Mouse (Mus musculus) intestine, embryonic 16.5 days (tissue): ENCODE results near the gene Msrb3. TPM values are rescaled to one million over a fixed set of nuclear protein-coding genes. Genes with fewer than 3 reads are reported as not detected.

ENCODE experiments used
- ATAC-seq: fragments of 200-750 bp; cut with Nextera tagmentation; 2 replicates; pipeline ENCODE4 v1.8.0; 2017; ENCODE audit warnings: moderate TSS enrichment, moderate library complexity
- H3K27ac ChIP-seq: fragments of 300-500 bp; sonication (generic); 2 replicates; pipeline ENCODE4 v1.5.1; 2014; ENCODE audit warnings: mild to moderate bottlenecking, low read length
- H3K27me3 ChIP-seq: fragments of 300-500 bp; sonication (generic); replicated peaks from 2 replicates; pipeline ENCODE4 v1.6.1; 2014; ENCODE audit warnings: low read length, control low read depth, mixed read lengths; ENCODE audit not compliant: control insufficient read depth, insufficient read depth
- H3K36me3 ChIP-seq: fragments of 300-500 bp; sonication (generic); 2 replicates; pipeline ENCODE4 v1.6.1; 2014; ENCODE audit warnings: low read length, control low read depth; ENCODE audit not compliant: control insufficient read depth, insufficient read depth
- H3K4me1 ChIP-seq: fragments of 300-500 bp; sonication (generic); 2 replicates; pipeline ENCODE4 v1.6.1; 2014; ENCODE audit warnings: low read length, control low read depth, mixed read lengths; ENCODE audit not compliant: control insufficient read depth, insufficient read depth
- H3K4me2 ChIP-seq: fragments of 300-500 bp; sonication (generic); 2 replicates; pipeline ENCODE4 v1.6.1; 2014; ENCODE audit warnings: low read depth, low read length, control low read depth
- H3K4me3 ChIP-seq: fragments of 300-500 bp; sonication (generic); 2 replicates; pipeline ENCODE4 v1.5.1; 2014; ENCODE audit warnings: mild to moderate bottlenecking, low read length
- H3K9ac ChIP-seq: fragments of 300-500 bp; sonication (generic); 2 replicates; pipeline ENCODE4 v1.6.1; 2014; ENCODE audit warnings: low read depth, low read length
- H3K9me3 ChIP-seq: fragments of 300-500 bp; sonication (generic); 2 replicates; pipeline ENCODE4 v1.6.1; 2016; ENCODE audit warnings: low read length, control low read depth; ENCODE audit not compliant: control insufficient read depth
- WGBS: fragments of 180-500 bp; shearing (Covaris S2); extraction: QIAGEN DNeasy Blood & Tissue Kit; methylation state at CpG from one replicate; pipeline ENCODE4 v1.1.7; 2014; 5-methylcytosine and 5-hydroxymethylcytosine counted together
- polyA plus RNA-seq: library from polyadenylated mRNA; unstranded; fragments of >200 nt; fragmentation: Nextera tagmentation; extraction: Ambion mirVana; gene quantifications from 2 replicates; pipeline ENCODE4 v1.2.1, GENCODE M21; 2015

Gene Msrb3
- polyA plus RNA-seq, 1 experiment from 2014 or later, result 14.0 TPM

GRCm38 (mm10) chr10:120853816-120854215 is 45.1 kb downstream of the Msrb3 start:
- Histone ChIP-seq H3K9me3 (no peaks in the 10 kb centered on the region), H3K4me3 (no peak overlapping the region), H3K4me2 (no peak overlapping the region), H3K27me3 (no peaks in the 10 kb centered on the region), H3K36me3 (no peaks in the 10 kb centered on the region), H3K9ac (no peak overlapping the region), H3K4me1 (peaks cover 16% of the 10 kb centered on the region), H3K27ac (no peak overlapping the region)
- WGBS, result 84% methylated on average over 9 of the region's 9 CpGs
- no peak for ATAC-seq

GRCm38 (mm10) chr10:120851196-120851781 is 47.6 kb downstream of the Msrb3 start:
- Histone ChIP-seq H3K4me2 (no peak overlapping the region), H3K27me3 (no peaks in the 10 kb centered on the region)
- ATAC-seq, result no peak

GRCm38 (mm10) chr10:120850391-120851195 is 48.3 kb downstream of the Msrb3 start:
- no peak overlapping the region for H3K4me3 ChIP-seq
- ATAC-seq, result no peak
- 0 out of 2 replicates have a peak overlapping the region, but pooled peaks have one; percentile 45 for H3K27ac ChIP-seq
- no peaks in the 10 kb centered on the region for H3K9me3 ChIP-seq
- H3K27me3 ChIP-seq, result no peaks in the 10 kb centered on the region
- 53% methylated on average over 24 of the region's 24 CpGs for WGBS
- no peak overlapping the region for H3K9ac ChIP-seq
- H3K36me3 ChIP-seq, result no peaks in the 10 kb centered on the region
- peaks cover 16% of the 10 kb centered on the region for H3K4me1 ChIP-seq
- H3K4me2 ChIP-seq, result 0 out of 2 replicates have a peak overlapping the region, but pooled peaks have one; percentile 19

More at GRCm38 (mm10) chr10:120851196-120851781, 47.6 kb downstream of the Msrb3 start:
- Histone ChIP-seq H3K4me1 (peaks cover 16% of the 10 kb centered on the region), H3K27ac (no peak overlapping the region), H3K4me3 (no peak overlapping the region), H3K9ac (no peak overlapping the region), H3K9me3 (no peaks in the 10 kb centered on the region), H3K36me3 (no peaks in the 10 kb centered on the region)
- WGBS, result 53% methylated on average over 9 of the region's 9 CpGs

- peaks cover 16% of the 10 kb centered on the region for H3K4me1 ChIP-seq
- no peak overlapping the region for H3K27ac ChIP-seq
- no peaks in the 10 kb centered on the region for H3K27me3 ChIP-seq
- H3K9me3 ChIP-seq, result no peaks in the 10 kb centered on the region
- no peaks in the 10 kb centered on the region for H3K36me3 ChIP-seq
- WGBS, result 75% methylated on average over 7 of the region's 7 CpGs
- no peak overlapping the region for H3K4me2 ChIP-seq
- no peak overlapping the region for H3K4me3 ChIP-seq
- no peak for ATAC-seq
- H3K9ac ChIP-seq, result no peak overlapping the region
Measured at GRCm38 (mm10) chr10:120848677-120849076, 50.2 kb downstream of the Msrb3 start.

- H3K27me3 ChIP-seq, result no peaks in the 10 kb centered on the region
- 88% methylated on average over 4 of the region's 4 CpGs for WGBS
Measured at GRCm38 (mm10) chr10:120847785-120848184, 51.1 kb downstream of the Msrb3 start.

GRCm38 (mm10) chr10:120839966-120840365 is 58.9 kb downstream of the Msrb3 start:
- Histone ChIP-seq H3K27me3 (no peaks in the 10 kb centered on the region), H3K9me3 (no peaks in the 10 kb centered on the region), H3K4me3 (no peak overlapping the region), H3K36me3 (no peaks in the 10 kb centered on the region), H3K9ac (no peak overlapping the region), H3K4me1 (no peaks in the 10 kb centered on the region), H3K27ac (no peak overlapping the region), H3K4me2 (no peak overlapping the region)
- ATAC-seq, result no peak
- 70% methylated on average over 7 of the region's 7 CpGs for WGBS

More at GRCm38 (mm10) chr10:120847785-120848184, 51.1 kb downstream of the Msrb3 start:
- Histone ChIP-seq H3K4me3 (no peak overlapping the region), H3K9me3 (no peaks in the 10 kb centered on the region), H3K9ac (no peak overlapping the region), H3K27ac (no peak overlapping the region), H3K36me3 (no peaks in the 10 kb centered on the region), H3K4me2 (no peak overlapping the region), H3K4me1 (peaks cover 16% of the 10 kb centered on the region)
- ATAC-seq, result no peak

GRCm38 (mm10) chr10:120834531-120834930 is 64.4 kb downstream of the Msrb3 start:
- H3K9ac ChIP-seq, result no peak overlapping the region
- 85% methylated on average over 1 of the region's 1 CpGs for WGBS

GRCm38 (mm10) chr10:120833836-120834235 is 65.1 kb downstream of the Msrb3 start:
- no peak overlapping the region for H3K27ac ChIP-seq
- H3K36me3 ChIP-seq, result no peaks in the 10 kb centered on the region
- no peak overlapping the region for H3K4me2 ChIP-seq
- H3K4me3 ChIP-seq, result no peak overlapping the region
- H3K9ac ChIP-seq, result no peak overlapping the region
- H3K27me3 ChIP-seq, result no peaks in the 10 kb centered on the region
- no peaks in the 10 kb centered on the region for H3K4me1 ChIP-seq
- ATAC-seq, result no peak
- no peaks in the 10 kb centered on the region for H3K9me3 ChIP-seq

More at GRCm38 (mm10) chr10:120834531-120834930, 64.4 kb downstream of the Msrb3 start:
- Histone ChIP-seq H3K27me3 (no peaks in the 10 kb centered on the region), H3K4me3 (no peak overlapping the region), H3K4me2 (no peak overlapping the region), H3K4me1 (no peaks in the 10 kb centered on the region), H3K36me3 (no peaks in the 10 kb centered on the region), H3K27ac (no peak overlapping the region), H3K9me3 (no peaks in the 10 kb centered on the region)
- no peak for ATAC-seq

GRCm38 (mm10) chr10:120827761-120828160 is 71.1 kb downstream of the Msrb3 start:
- Histone ChIP-seq H3K4me1 (no peaks in the 10 kb centered on the region), H3K4me2 (no peak overlapping the region), H3K4me3 (no peak overlapping the region), H3K36me3 (no peaks in the 10 kb centered on the region), H3K9ac (no peak overlapping the region), H3K27ac (no peak overlapping the region), H3K27me3 (no peaks in the 10 kb centered on the region), H3K9me3 (no peaks in the 10 kb centered on the region)
- 88% methylated on average over 12 of the region's 12 CpGs for WGBS
- ATAC-seq, result no peak
